Mouse (Mus musculus): Measurements from ENCODE around the gene 5830411N06Rik.

Gene 5830411N06Rik

GRCm38 (mm10) chr7:140321135-140321534, 74.1 kb downstream of the 5830411N06Rik start:
- ChIA-PET POLR2A (interaction anchor here in 1 of 4 experiments (0.6 kb wide), 1 partner anchor 90 kb away, joined by 3 read pairs; no protein-coding TSS in a partner anchor), CTCF (no interaction called here)

- POLR2A ChIA-PET = no interaction called here
- CTCF ChIA-PET = no interaction called here
Measured at GRCm38 (mm10) chr7:140329766-140330304, 82.8 kb downstream of the 5830411N06Rik start.

GRCm38 (mm10) chr7:140333717-140334116, 86.6 kb downstream of the 5830411N06Rik start, which contains the start of gene Olfr527:
Gene Olfr527 (plus strand): TSS chr7:140334017.
- POLR2A ChIA-PET = no interaction called here
- CTCF ChIA-PET = no interaction called here

Data from embryonic stem cell, embryonic (primary cell).